Mouse (Mus musculus): Measurements from ENCODE around the gene Trim33.

The Trim33 gene

DNA sequence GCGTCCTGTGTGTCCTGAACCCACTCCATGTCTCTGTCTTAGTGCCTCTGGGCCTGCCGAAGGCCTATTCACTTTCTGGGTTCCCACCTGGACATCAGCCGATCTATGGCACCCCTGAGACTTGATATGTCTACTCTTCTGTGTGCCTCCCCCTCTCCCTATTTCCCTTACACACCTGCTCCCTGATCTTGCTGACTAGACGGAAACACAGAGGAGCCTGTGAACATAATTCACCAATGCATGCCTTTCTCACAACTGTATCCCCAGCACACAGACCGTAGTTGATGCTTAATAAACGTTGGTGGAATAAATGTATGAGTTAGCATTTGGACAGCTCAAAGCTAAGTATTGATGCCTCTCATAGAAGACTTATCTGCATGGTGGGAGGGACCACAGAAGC is 121.7 kb downstream of the Trim33 start:
- DNase-seq (ENCODE audit: extremely low spot score) = no peak

DNA sequence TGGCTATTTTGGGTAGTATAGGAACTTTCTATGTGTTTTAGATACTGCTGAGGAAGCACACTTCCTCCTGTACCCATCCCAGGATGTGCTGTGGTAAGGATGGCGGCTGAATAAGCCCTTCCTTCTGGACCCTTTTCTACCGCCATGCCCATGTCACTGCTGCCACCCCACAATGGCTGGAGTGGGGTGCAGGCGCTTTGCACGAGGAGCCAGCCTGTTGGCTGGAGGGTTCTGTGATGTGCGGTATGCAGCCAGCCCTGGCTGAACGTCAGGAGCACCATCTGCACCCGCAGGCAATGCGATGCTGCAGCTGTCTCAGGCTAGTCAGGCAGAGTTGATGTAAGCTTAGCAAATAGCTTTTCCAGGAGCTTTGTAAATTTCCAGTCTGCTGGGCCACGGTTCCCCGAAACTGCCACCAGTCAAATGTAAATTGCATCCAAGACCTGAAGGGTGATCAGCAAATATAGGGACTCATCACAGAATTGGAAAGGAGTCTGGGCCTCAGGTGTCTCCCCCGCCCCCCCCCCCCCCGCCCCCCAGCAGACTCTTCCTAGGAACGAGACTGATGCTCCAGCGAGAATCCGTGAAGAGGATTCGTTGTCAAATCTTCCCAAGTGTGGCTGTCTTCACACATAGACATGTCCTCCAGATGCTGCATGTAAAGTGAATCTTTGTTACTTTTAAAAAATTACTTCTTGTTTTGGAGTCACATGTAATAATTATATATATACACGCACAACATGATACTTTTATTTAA is 122.4 kb downstream of the Trim33 start:
- no peak for DNase-seq (ENCODE audit: extremely low spot score)

DNA sequence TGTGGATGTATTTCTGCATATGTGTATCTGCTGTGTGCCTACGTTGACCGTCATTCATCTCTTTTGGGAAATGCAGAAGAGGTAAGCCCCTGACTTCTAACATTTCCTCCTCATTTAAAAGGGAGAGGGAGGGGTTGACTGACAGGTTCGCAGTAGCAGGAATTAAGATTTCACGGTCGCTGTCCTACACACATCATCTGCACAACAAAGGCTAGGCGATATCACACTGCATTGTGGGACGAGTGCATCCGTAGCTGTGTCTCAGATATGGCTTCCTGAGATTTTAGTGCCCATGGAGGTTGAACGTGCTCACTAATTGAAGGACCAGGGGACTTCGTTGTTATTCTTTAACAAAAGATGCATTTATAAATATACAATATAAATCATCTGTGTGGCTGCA is 123.1 kb downstream of the Trim33 start:
- no peak for DNase-seq (ENCODE audit: extremely low spot score)

DNA sequence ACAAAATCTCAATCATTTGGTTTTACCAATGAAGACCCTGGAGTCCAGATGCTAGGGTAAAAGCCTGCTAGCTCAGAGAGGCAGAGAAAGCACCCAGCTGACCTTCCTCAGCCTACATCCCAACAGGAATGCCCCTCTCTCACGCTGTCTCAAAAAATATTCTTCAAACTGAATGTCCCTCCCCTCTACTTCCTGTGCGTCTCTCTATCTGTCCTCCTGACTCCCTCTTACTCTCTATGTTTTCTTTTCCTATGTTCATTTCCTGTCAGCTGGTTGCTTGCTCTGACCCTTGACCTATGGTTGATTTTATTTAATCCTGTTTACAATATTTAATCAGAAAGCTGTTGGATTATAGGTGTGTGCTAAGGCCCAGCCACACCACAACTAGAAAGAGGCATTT is 126.0 kb downstream of the Trim33 start:
- DNase-seq (ENCODE audit: extremely low spot score) = no peak

DNA sequence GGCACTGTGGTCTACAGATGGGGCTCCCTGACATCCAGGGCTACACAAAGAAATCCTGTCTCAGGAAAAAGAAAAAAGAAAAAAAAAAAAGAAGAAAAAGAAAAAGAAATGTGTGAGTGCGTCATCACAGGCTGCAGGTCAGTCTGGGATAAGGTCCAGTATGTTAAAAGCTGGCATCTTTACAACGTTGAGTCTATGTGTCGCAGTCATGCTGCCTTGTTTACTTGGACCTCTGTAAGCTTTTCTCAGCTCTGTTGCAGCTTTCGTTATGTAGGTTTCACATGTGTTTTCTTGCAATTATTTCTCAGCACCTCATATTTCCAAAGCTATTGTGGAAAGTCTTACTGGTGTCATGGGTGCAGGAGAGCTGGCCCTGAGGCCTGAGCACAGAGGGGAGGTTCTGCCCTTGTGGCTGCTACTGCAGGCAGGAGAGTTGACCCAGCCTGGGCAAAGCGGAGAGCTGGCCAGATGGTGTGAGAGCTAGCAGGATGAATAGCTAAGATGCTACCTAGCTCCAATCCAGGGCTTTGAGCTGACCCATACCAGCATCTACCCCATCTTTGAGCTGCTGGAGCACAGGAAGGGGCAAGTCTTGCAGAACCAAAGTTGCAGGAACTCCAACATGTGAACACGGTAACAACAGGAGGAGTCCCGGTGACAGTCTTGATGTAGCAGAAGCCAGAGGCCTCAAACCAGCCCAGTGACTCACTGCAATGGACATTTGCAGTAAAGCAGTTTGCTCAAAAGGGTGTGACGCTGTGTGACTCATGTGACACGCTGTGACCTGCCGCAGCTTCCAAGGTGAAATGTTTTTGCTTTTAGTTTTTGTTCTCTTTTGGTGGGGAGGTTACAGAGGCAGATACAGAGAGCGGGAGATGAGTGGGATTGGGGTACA is 127.0 kb downstream of the Trim33 start:
- no peak for DNase-seq (ENCODE audit: extremely low spot score)

Data from embryo, embryonic 9.5 days (tissue).